Mouse (Mus musculus) ES-CJ7 (cell line): Measurements from ENCODE around the gene Wdfy1.
A peak's percentile ranks its signal among the peaks of the same experiment; 100 is the strongest.

Experiments
- DNase-seq: peaks from one replicate; pipeline ENCODE4 v3.0.0; 2011; ENCODE audit warnings: low read depth, low spot score

Gene Wdfy1

DNA sequence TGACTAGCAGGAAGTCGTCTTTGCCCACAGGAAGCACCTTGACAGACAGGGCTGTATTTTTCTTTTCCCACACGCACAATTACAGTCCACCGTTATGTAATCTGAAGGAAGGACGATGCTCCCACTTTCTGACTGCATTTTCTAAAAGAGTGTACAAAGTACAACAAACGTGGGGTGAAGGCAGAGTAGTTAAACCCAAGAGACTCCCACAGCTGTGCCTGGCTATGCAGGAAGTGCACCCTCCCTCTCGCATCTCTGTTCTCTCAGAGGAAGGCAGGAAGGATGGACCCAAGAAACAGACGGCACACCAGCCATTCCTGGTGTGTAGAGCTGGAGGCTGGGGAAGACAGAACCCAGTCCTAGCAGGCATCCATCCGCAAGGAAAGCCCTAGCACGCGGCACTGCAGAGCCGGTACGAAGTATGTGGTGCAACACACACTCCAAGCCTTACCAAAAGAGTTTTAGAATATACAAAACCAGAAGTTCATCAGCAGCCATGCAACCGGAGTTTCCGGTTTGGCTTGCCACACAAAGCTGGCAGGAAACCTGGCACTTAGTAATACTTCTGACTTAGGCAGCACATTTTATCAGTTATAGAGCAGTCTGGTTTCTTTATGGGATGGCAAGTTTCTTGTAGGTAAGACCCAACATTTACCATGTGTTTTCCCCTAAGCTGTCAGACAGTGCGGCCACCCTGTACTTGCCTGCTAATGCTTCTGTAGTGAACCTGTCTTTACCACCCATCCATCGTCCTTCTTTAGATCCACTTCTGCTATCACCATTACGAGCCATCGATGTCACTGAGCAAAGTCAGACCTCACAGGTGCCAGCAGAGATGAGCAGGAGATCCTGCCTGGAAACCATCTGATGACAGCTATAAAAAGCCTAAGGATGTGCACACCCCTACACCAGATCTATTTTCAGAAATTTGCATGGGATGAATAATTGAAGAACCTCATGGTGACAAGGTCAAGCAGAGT is 64.5 kb downstream of the Wdfy1 start:
- no peak for DNase-seq

DNA sequence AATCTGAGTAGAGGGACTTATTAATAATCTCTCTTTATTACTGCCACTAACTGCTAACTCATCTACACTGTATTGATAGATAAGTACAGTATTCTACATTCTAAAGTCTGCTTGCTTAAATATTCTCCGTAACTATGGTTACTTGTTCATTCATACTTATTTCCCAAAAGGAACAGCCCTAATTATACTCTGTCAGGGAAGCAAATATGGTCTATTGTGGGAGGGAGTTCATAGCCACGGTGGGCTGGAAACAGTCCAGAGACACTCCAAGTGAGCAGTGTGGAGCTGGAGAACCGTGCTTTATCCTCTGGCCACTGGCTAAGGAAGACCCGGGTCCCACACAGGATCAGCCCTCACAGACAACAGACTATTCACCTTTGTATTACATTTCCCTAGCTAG is 65.3 kb downstream of the Wdfy1 start:
- no peak for DNase-seq

DNA sequence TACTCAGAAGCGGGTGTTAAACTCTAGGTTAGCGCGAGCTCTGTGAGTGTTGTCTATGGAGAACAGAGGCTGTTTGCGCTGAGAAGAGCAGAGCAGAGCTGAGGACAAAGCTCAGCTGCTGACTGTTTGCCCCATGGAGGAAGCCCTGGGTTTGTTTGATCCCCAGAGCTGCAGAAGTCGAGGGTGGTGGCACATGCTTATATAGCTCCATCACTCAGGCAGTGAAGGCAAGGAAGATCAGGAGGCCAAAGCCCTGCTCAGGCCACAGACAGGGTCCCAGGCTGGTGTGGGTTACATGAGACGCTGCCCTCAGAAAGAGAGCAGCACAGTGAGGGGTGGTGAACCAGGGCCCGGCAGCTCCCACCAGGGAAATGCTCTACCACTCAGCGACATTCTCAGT is 65.7 kb downstream of the Wdfy1 start:
- no peak for DNase-seq

DNA sequence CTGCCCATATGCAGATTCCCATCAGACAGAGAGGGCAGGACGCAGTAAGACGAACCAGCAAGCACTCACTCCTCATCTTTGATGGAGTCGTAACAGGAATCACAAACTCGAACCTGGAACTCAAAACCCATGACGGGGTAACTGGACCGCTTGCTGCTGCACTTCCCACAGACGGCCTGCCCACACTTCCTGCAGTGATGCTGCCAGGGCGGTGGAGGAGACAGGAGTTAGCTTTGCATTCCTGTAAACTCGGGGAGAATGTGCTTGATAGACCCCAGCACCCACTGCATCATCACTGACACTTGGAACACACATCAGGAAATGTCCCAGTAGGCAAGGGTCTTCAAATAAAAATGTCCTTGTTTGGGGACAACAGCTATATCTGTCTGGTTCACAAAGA is 68.6 kb downstream of the Wdfy1 start:
- DNase-seq = no peak

DNA sequence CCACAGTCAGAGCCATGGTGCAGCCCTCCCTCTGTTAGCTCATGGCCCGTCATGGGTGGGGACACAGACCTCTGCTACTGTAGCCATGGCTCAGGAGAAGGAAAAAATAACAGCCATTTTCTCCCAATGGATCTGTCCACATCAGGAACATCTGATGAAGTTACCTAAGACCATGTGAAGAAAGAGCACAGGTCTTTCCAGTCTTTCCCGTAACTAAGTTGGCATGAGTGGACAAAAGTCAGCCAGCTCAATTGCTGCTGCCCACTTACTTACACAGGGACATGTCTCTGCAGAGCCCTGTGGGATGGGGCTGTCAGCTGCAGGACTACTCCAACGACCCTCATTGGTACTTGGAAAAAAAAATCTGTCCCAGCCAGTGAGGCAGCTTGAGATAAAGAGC is 69.2 kb downstream of the Wdfy1 start:
- DNase-seq = no peak

DNA sequence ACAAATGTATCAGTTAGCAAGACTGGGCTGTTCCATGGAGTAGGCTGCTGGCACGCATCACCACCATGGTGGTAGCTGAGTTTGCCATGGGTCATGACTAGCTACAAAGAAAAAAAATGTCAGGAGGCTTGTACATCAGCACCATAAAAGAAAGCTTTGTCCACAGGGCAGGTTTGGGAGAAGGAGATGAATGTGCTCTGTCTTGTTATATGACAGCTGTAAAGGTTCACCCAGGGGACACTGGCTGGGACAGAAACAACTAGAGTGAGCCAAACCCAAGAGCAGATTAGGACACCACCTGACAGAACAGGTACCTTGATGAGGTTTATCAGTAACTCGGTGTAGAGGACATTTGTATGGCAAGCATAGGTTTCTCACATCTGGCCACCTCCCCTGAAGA is 71.3 kb downstream of the Wdfy1 start:
- DNase-seq = no peak

DNA sequence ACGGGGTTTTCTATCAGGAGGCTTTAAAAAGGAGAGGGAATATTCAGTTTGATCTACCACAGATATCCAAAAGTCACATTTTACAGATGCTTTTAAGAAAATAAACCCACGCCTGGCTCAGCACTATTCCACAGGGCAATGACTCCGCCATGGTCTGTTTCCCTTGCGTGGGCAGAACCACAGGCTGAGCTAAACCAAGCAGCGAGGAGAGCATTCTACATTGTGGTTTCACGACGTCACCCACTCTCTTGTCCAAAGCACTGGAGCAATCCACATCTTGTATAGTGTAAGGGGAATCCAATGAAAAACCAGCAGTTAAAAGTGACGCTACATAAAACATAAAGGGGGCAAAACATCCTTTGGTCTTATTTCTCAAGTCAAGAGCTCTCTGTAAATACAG is 72.4 kb downstream of the Wdfy1 start:
- DNase-seq = no peak

DNA sequence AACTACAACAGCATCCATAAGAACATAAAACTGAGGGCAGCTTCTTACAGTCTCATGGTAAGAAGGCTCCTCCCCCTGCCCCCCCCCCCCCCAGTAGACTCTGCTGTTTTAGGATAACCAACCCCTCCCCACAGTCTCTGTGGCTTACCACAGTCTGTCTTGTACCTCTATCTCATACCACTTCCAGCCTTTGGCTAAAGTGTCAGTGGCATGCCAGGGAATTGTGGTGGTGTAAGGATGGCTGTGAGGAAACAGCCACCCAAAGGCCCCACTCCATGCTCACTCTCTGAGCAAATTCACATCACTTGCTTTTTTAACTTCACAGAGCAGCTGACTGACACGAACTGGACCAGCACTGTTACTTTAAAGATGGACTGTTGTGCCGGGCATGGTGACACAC is 77.4 kb downstream of the Wdfy1 start:
- DNase-seq = no peak

DNA sequence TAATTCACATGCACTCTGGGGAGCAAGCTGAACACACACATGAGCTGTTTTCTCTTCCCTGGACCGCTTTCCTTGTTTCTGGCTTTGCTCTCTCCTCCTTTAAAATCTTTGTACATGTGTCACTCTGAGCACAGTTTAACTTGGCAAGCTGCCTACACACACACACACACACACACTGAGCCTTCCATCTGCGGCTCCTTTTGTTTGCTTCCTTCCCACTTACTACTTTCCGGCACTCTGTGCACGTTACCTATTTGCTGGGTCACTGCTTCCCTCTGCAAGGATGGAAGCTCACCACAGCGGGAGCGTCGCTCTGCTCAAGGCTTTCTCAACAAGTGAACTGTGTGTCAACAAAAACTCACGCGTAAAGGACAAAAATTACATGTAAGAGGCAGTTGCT is 78.6 kb downstream of the Wdfy1 start:
- DNase-seq = no peak

DNA sequence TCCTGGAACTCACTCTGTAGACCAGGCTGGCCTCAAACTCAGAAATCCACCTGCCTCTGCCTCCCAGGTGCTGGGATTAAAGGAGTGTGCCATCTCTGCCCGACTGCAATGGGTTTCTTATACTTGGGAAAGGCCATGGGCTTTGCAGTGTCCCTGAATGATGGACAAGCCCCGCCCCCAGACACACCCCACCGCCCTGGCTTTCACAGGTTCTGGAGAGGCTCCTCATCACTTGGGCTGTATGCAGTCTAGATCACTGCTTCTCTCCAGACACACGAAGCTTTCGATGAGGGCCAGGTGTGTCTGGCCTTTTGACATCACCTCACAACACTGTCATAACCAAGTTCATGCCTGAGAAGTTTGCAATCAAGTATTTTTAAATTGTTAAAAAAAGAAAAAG is 79.0 kb downstream of the Wdfy1 start:
- no peak for DNase-seq

DNA sequence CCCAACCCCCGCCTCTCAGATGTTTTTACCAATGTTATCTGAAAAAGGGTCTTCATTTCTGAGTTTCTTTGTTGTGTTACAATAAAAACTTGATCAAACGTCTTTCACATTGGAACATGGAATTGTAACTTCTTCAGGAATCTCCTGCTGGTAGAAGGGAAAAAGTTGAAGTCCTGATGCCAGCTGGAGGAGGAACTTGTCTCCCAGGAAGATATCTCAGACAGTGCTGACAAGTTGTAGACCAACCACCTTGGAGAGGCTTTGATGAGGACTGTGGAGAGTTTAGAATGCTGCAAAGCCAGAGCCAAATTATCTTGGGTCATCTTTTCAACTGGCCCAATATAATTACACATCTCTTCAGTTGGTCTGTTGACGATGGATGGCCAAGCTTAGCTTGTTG is 83.5 kb downstream of the Wdfy1 start:
- no peak for DNase-seq

DNA sequence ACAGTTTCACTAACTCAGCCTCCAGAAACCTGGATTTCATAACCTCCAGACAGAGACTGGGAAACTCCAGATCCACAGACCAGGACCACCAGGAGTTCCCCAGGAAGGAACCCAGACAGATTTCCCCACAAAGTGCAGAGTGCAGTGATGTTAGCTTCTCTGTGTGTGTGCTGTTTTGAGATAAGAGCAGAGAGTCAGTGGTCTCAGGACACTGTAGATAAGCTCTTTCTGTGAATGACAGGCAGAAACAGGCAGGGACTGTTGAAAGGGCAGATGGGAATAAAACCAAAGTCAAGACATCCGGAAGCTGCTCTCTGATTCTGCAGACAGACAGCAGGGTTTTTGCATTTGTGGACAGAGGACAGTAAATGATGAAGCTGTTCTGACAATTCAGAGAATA is 88.7 kb downstream of the Wdfy1 start:
- no peak for DNase-seq

DNA sequence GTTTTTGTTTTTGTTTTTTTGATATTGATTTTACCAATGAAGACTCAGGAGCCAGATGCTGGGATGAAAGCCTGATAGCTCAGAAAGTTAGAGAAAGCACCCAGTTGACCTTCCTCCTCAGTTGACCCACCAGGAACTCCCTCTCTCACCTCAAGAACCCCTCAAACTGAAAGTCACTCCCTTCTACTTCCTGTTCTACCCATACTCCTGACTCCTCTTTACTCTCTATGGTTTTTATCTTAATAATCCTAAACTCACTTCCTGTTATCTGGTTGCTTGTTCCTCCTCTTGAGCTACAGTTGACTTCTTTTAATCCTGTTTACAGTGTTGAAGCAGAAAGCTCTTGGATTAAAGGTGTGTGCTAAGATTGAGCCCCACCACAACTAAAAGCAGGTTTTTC is 91.9 kb downstream of the Wdfy1 start:
- no peak for DNase-seq

DNA sequence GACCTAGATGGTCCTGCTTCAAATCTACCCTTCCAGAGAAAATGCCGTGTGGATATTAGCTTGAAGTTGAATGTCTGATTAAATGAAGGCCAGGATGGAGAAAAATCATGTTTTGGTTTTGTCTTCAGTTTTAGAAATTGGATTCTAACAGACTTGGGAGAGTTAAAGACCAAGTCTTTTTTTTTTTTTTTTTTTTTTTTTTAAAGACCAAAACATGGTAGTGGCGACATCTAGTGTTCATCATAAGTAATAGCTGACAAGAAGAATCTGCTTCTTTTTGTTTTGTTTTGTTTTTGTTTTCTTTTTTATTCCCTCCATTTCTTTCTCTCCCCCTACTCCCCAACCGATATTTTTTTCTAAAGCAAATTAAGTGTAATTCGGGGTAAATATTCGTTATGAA is 93.0 kb downstream of the Wdfy1 start:
- peak; percentile 38 for DNase-seq

DNA sequence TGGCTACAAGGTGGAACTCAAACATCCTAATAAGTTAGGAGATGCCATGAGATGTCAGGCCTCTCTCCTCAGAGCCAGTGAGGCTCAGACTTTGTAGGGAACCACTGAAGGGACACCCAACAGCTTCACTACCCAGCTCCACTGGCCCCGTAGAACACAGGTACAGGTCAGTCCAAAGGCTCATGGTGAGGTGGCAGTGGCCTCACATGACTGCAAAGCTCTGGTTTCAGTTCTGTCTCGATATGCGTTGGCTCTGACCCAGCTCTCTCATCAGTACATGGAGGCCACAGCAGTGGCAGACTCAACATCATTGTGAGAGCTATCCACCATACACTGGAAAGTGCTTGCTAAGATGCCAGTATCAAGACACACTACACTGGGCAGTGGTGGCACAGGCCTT is 95.2 kb downstream of the Wdfy1 start:
- no peak for DNase-seq

DNA sequence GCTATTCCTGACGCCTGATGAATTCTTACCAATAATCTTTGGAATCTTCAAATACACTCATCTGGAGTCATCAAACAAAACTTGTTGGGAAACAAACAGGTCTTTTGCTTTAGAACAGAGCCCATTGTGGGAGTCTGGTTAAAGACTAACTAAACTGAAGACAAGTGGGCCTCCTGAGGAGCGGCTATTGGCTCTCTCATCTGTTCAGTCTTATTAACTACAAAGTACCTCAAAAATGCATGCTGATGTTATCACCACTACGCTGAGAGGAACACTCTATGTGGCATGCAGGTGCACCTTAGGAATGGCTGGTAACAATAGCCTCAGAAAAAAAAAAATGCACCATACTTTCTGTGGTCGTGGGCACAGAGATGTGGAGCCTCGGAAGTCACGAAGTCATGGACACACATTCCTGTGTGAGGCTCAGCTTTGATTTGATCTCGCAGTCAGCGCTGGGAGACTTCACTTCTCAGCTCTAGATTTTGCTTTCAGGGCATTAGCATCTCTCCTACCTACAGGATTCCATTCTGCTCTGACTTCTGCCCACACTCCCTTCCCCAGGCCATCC is 97.7 kb downstream of the Wdfy1 start:
- no peak for DNase-seq

DNA sequence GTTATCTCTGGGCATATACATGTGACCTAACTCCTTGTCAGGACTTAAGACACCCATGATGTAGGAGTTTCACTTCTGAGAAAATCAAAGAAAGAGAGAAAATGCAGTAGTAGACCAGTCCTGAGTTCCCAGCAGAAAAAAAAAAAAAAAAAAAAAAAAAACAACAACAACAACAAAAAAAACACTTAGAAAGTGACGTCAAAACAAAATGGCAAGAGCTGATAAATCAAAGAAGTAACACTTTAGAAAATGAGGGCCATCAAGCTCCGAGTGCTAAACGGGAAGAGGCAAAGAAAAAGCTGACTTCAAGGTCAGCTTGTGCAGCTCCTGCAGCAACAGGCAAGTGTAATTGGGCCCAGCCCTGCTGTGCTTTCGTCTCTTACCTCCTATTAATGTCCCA is 100.2 kb downstream of the Wdfy1 start:
- no peak for DNase-seq

DNA sequence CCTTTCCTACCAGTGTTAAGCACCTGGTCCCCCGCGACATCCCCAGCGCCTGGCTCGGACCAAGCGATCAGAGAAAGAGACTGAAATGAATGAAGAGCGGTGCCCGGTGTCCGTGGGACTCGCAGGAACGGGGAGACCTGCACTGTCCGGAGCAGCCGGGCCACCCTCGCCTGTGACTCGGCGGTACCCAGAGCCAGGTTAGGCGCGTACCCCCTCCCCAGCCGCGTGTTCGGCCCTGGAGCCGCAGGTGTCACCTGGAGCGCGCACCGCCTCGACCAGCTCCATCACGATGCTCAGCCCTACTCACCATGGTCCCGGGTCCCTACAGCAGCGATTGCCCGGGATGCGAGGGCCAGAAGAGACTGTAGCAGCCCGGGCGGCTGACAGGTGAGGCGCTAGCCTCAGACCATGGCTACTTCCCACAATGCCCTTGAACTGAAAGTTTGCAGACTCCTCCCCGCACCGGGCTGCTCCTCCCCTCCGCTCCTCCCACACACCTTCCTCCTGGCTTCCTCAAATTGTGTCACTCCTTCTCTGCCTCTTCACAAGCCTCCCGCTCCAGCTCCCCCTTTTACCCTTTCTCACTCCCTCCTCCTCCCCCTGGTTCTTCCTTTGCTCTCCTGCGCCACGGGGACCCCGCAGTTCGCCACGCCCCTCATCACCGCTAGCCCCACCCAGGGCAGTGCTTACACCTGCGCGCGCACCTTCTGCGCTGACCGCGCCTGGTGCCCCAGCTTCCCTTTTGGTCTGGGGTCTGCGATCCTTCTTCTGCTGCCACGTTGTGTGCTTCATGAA is 104.2 kb downstream of the Wdfy1 start, which contains the start of gene Ap1s3:
Ap1s3 (minus strand) TSS at position 430 of the 795 bp plus-strand sequence.
- DNase-seq = peak; percentile 88

DNA sequence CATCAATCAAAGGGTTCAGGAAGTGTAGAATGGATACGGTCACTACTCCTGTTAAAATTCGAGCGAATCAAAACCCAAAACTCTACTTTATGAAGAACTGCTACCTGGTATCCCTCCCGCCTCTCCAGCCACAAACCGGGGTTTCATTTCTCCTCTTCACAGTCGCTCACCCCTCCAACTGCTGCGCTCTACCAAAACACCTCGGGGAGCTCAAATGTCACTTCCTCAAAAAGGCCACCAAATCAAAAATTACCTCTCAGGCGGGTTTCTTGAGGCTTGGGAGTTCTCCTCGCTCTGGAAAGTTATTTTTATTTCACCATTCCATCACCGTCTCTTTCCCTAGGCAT is 104.8 kb downstream of the Wdfy1 start:
- no peak for DNase-seq

DNA sequence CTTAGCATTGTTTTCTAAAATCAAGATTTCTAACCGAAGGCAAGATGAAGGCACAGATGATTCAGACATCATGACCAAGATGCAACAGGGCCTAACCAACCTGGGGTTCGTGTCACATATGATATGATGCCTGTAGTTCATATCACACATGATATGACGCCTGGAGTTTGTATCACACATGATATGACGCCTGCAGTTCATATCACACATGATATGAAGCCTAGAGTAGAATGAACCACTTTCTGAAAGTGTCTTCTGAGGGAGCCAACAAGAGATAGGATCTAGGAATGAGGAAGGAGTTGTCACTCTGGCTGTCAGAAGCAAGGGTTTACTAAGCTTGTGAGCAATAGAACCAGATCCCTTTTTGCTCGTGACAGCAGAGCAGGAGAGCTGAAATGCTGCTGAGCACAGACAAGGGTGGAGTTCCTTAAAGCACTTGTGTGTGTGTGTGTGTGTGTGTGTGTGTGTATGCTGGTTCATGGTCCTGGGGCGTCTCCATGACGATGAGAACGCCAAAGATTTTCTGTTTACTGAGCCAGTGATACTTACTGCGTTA is 106.4 kb downstream of the Wdfy1 start:
- no peak for DNase-seq

DNA sequence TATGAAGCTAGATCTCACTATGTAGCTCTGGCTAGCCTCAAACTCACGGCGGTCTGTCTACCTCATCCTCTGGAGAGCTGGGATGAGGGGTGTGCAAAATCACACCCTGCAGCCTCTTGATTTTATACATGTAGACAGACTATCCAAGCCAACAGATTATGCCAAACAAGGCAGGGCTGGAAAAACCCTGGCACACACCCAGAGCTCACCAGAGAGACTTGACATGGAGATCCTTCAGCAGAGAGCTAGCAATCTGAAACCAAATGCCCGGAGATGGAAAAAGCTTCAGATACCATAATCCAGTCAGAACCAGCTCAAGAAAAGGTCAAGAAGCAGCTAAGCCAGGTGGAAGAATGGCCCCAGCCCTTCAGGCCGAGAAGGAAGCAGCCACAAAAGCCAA is 111.0 kb downstream of the Wdfy1 start:
- no peak for DNase-seq

DNA sequence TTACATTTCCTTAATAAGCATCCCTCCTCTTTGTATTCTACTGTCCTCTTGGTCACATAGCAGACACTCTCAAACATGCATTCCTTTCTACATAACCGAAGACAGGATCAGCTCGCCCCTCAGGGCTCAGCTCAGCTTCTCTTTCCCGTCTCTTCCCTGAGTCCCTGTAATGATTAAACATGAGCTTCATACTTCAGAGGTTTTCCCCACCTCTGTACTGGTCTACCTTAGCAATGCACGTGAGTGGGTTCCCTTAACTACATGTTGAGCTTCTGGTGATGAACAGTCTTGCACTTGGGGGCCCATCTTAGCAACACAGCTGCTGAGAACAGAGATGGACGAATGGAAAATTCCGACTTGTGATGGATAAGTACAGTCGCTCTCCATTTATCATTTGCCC is 116.3 kb downstream of the Wdfy1 start:
- no peak for DNase-seq
